Mouse (Mus musculus) G1E (cell line): ENCODE results near the gene Sugct.

ENCODE experiments used
- CTCF ChIP-seq: IDR thresholded peaks from 2 replicates; pipeline ENCODE4 v1.5.1; 2012; ENCODE audit warnings: low read depth, low read length, inconsistent platforms, mixed read lengths
- GATA1 ChIP-seq: IDR thresholded peaks from 2 replicates; pipeline ENCODE4 v1.6.1; 2012; ENCODE audit warnings: borderline replicate concordance, low read length, inconsistent platforms, mixed read lengths

DNA sequence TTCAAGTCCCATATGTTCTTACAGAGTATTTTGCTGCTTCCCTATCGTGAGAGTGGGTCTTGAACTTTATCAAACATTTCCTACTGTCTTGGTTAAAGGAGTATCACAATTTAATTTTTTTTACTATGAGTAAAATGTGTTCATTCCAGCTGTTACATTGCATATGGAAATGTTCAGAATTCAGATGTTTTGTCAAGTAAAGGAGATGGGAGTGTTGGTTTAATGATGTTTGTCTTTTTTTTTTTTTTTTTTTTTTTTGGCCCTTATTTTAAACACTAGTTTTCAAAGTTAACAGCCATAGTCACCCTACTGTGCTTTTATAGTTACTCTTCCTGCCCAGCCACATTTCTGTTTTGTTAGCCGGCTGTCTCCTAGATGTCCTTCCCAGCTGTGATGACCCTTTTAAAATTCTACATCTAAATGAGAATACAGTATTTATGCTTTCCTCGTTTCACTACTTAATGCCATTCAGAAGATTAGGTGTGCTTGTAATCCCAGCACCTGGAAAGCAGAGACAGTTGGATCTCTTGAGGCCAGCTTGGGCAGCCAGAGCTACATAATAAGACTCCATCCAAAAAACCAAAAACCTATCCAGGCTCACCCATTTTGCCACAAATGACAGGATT is 4.8 kb upstream of the Sugct start:
- TF ChIP-seq CTCF (no peak), GATA1 (no peak)
